Mouse (Mus musculus) intestine, embryonic 15.5 days (tissue): ENCODE measurements around the gene Nt5c. TPM values are rescaled to one million over a fixed set of nuclear protein-coding genes. Genes with fewer than 3 reads are reported as not detected.
A peak's percentile ranks its signal among the peaks of the same experiment; 100 is the strongest.
"Not testable (repeated sequence)": the region's sequence is repeated elsewhere in the genome, so short reads cannot be mapped to it uniquely, and the experiment has no call there.

ENCODE experiments used
- ATAC-seq: fragments of 200-750 bp; cut with Nextera tagmentation; 2 replicates; pipeline ENCODE4 v1.8.0; 2017; ENCODE audit warnings: moderate TSS enrichment, moderate library complexity
- H3K27ac ChIP-seq: fragments of 300-500 bp; sonication (generic); 2 replicates; pipeline ENCODE4 v1.5.1; 2015; ENCODE audit warnings: mild to moderate bottlenecking, inconsistent platforms
- H3K27me3 ChIP-seq: fragments of 300-500 bp; sonication (generic); replicated peaks from 2 replicates; pipeline ENCODE4 v1.6.1; 2015; ENCODE audit warnings: inconsistent platforms
- H3K36me3 ChIP-seq: fragments of 300-500 bp; sonication (generic); 2 replicates; pipeline ENCODE4 v1.6.1; 2015; ENCODE audit warnings: inconsistent platforms
- H3K4me1 ChIP-seq: fragments of 300-500 bp; sonication (generic); replicated peaks from 2 replicates; pipeline ENCODE4 v1.6.1; 2015; ENCODE audit warnings: inconsistent platforms
- H3K4me2 ChIP-seq: fragments of 300-500 bp; sonication (generic); replicated peaks from 2 replicates; pipeline ENCODE4 v1.6.1; 2015; ENCODE audit warnings: mild to moderate bottlenecking, inconsistent platforms
- H3K4me3 ChIP-seq: fragments of 300-500 bp; sonication (generic); replicated peaks from 2 replicates; pipeline ENCODE4 v1.5.1; 2015; ENCODE audit warnings: inconsistent platforms
- H3K9ac ChIP-seq: fragments of 300-500 bp; sonication (generic); 2 replicates; pipeline ENCODE4 v1.6.1; 2015; ENCODE audit warnings: inconsistent platforms
- H3K9me3 ChIP-seq: fragments of 300-500 bp; sonication (generic); 2 replicates; pipeline ENCODE4 v1.6.1; 2016; ENCODE audit warnings: inconsistent platforms
- WGBS: fragments of 180-500 bp; shearing (Covaris S2); methylation state at CpG from one replicate; pipeline ENCODE4 v1.1.7; 2015; 5-methylcytosine and 5-hydroxymethylcytosine counted together
- polyA plus RNA-seq: library from polyadenylated mRNA; unstranded; fragments of >200 nt; fragmentation: Nextera tagmentation; extraction: Ambion mirVana; gene quantifications from 2 replicates; pipeline ENCODE4 v1.2.1, GENCODE M21; 2015

The Nt5c gene
- polyA plus RNA-seq, 1 experiment from 2014 or later, result 143 TPM

DNA sequence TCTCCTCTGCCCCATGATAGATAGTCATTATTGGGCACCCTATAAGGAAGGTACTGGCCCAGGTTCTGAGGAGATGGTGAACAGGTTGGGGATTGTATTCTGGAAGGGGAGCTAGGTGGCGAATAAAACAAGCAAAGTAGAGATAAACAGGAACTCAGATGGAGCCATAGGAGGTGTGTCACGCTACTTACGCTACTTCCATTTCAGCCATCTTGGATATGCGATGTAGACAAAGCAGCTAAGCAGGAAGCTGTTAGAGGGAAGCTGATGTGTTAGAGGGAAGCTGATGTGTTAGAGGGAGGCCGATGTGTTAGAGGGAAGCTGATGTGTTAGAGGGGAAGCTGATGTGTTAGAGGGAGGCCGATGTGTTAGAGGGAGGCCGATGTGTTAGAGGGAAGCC, 14.3 kb downstream of the Nt5c start:
- not testable (repeated sequence) for H3K9me3 ChIP-seq, ATAC-seq, H3K4me3 ChIP-seq, H3K36me3 ChIP-seq, H3K27ac ChIP-seq, H3K9ac ChIP-seq, H3K4me2 ChIP-seq, H3K27me3 ChIP-seq
- 75% methylated on average over 7 of the region's 7 CpGs for WGBS
- H3K4me1 ChIP-seq, result peaks cover 23% of the 10 kb centered on the region

DNA sequence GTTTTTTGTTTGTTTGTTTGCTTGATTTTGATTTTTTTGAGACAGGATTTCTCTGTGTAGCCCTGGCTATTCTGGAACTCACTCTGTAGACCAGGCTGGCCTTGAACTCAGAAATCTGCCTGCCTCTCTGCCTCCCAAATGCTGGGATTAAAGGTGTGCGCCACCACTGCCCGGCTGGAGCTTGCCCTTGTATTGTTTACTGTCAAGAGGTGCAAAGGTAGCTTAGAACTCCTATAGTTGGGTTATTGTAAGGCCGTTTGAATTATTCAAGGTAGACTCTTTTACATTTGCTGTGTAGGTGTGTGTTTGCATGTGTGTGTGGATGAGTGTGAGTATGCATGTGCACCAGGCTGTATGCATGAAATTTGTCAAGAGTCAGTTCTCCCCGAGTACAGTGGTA, 15.0 kb downstream of the Nt5c start:
- H3K27ac ChIP-seq, H3K9ac ChIP-seq, H3K4me3 ChIP-seq, H3K36me3 ChIP-seq, H3K27me3 ChIP-seq, ATAC-seq, H3K9me3 ChIP-seq: not testable (repeated sequence)
- peak overlapping the region; percentile 88 for H3K4me2 ChIP-seq
- WGBS, result 84% methylated on average over 4 of the region's 4 CpGs
- H3K4me1 ChIP-seq, result peaks cover 23% of the 10 kb centered on the region

DNA sequence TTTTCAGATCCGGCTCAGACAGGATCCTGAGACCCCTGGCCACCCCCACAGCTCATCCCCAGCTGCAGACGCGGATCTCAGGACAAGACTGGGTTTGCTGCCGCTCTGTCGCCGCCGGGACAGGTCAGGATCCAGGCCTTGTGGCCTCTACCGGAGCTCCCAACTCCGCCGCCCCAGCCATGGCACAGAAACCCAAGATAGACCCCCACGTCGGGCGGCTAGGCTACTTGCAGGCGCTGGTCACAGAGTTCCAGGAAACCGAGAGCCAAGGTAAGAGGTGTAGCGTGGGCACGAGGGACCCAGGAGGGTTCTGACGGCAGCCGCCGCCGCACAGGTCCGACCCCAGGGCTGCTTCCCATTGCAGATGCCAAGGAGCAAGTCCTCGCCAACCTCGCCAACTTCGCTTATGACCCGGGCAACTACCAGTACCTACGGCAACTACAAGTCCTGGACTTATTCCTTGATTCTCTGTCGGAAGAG, 15.9 kb downstream of the Nt5c start:
- no peaks in the 10 kb centered on the region for H3K36me3 ChIP-seq
- no peaks in the 10 kb centered on the region for H3K27me3 ChIP-seq
- peaks cover 23% of the 10 kb centered on the region for H3K4me1 ChIP-seq
- no peak overlapping the region; the same call in 1 of the 2 replicates for H3K27ac ChIP-seq
- WGBS, result 4% methylated on average over 28 of the region's 28 CpGs
- peak overlapping the region; percentile 88 for H3K4me2 ChIP-seq
- H3K9ac ChIP-seq, result peak overlapping the region; percentile 77
- no peaks in the 10 kb centered on the region for H3K9me3 ChIP-seq
- peak; percentile 57 for ATAC-seq
- H3K4me3 ChIP-seq, result peak overlapping the region; percentile 84

DNA sequence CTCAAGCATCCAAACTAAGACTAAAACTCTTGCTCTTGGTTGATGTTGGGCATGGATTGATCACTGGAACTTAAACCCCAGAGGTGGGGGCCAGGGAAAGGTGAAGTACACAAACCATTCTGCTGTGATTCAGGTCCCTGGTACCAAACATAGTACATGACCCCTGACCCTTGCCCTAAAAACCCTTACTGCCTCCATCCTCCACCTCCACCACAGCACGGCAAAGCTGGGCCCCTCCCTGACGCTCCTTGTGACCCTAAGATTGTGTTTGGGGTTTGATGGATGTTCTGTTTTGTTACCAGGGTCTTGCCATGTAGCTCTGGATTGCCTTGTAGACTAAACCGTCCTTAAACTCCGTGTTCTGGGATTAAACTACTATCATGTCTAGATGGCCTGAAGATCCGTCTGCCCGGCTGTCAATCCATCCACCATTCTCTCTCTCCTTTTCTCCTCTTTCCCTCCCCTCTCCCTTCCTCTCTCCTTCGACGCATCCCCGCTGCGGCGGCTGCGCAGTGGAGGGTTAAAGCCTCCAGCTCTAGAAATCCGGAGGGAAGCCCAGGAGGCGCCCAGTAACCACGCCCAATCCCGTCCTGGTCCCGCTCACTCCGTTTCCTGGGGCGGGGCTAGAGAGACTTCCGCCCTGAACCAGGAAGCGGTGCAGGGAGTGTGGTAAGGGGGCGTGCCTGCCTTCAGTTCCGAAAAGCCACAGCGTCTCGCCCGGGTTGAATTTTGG, 16.5 kb downstream of the Nt5c start, which contains the start of gene Armc7:
Armc7 (plus strand) TSS at position 643 of the 733 bp plus-strand sequence.
- ATAC-seq, result peak; percentile 97

DNA sequence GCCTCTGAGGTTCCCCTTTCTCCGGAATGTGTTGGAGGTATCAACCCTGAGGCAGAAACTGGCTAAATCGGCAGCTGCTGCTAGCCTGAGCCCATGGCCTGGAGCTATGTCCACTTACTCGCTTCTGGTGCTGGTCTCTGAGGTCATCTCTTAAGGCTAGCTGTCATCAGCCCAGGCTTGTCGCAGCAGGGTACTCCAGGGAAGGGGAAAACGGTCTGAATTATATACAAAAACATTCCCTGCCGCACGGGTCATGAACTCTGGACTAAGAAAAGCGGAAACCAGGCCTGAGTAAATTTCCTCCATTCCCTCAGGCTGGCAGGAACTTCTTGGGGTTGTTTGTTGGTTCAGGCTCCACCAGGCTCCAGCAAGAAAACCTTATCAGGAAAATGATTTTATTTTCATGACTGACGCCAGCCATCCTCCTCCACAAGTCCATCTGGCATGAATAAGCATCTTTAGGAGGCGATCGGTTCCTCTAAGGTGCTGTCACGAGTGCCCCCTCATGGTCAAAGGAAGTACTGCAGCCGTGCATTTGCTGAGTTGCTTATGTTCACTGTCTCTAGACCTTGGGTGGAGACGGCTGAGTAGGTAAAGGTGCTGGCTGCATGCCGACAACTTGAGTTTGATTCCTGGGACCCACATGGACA, 17.9 kb downstream of the Nt5c start:
- H3K9me3 ChIP-seq, result no peaks in the 10 kb centered on the region
- peak overlapping the region; percentile 31 for H3K4me2 ChIP-seq
- ATAC-seq, result peak; percentile 35
- peaks cover 23% of the 10 kb centered on the region for H3K4me1 ChIP-seq
- no peak overlapping the region for H3K9ac ChIP-seq
- H3K36me3 ChIP-seq, result no peaks in the 10 kb centered on the region
- 16% methylated on average over 15 of the region's 15 CpGs for whole genome bisulfite sequencing
- peak overlapping the region; percentile 9 for H3K27ac ChIP-seq
- H3K4me3 ChIP-seq, result no peak overlapping the region
- no peaks in the 10 kb centered on the region for H3K27me3 ChIP-seq

More for the DNA sequence above, 16.5 kb downstream of the Nt5c start, which contains the start of gene Armc7:
- Histone ChIP-seq H3K4me3 (peak within 1 kb of the TSS; percentile 84), H3K27me3 (no peaks in the 10 kb centered on the region), H3K36me3 (no peaks in the 10 kb centered on the region), H3K9ac (peak within 1 kb of the TSS; percentile 77), H3K4me1 (peaks cover 23% of the 10 kb centered on the region), H3K27ac (peak within 1 kb of the TSS; percentile 51), H3K9me3 (no peaks in the 10 kb centered on the region), H3K4me2 (peak within 1 kb of the TSS; percentile 88)
- under 1% methylated on average over 26 of the region's 26 CpGs for WGBS

DNA sequence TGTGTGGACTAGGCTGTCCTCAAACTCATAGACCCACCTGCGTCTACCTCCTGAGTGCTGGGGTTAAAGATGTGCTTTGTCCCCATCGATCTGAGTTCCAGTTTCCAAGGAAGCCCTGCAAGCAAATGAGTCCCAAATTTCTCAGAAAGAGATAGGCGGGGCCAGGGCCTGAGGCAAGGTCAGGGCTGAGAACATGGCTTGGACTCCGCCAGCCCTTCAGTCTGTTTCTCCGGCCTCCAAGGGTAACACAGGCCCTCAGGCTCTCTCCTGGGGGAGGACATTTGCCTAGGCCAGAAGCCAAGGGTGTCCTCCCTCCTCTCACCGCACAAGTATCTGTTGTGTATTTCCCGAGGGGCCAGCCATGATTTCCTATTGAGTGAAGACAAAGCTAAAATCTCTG, 19.5 kb downstream of the Nt5c start:
- H3K9ac ChIP-seq, result no peak overlapping the region
- peaks cover 25% of the 10 kb centered on the region for H3K4me1 ChIP-seq
- H3K9me3 ChIP-seq, result no peaks in the 10 kb centered on the region
- H3K27me3 ChIP-seq, result no peaks in the 10 kb centered on the region
- H3K4me3 ChIP-seq, result no peak overlapping the region
- no peak for ATAC-seq
- H3K36me3 ChIP-seq, result no peaks in the 10 kb centered on the region
- 88% methylated on average over 7 of the region's 7 CpGs for WGBS
- H3K4me2 ChIP-seq, result no peak overlapping the region
- no peak overlapping the region for H3K27ac ChIP-seq

DNA sequence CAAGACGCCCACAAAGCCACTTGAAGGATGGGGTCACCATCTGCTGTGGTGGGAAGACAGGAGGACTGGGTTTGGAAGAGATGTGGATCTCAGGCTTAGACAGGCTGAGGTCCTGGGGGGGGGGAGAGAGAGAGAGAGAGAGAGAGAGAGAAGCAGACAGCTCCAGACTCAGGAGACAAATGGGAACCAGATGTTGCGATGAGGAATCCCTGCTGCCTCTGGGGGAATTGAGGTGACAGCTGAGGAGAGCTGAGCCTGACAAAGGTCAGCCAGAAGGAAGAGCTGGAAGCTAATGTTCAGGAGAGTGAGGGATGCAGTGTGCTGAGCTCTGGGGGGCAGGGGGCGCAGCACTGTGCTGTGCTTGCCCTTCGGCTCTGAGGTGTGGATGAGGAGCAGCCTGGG, 24.4 kb downstream of the Nt5c start:
- Histone ChIP-seq H3K4me1 (peaks cover 17% of the 10 kb centered on the region; the same call in 1 of the 2 replicates), H3K36me3 (no peaks in the 10 kb centered on the region), H3K4me2 (no peak overlapping the region), H3K27me3 (no peaks in the 10 kb centered on the region), H3K4me3 (no peak overlapping the region), H3K9ac (no peak overlapping the region), H3K27ac (no peak overlapping the region), H3K9me3 (no peaks in the 10 kb centered on the region)
- ATAC-seq, result no peak
- WGBS, result 32% methylated on average over 4 of the region's 4 CpGs

DNA sequence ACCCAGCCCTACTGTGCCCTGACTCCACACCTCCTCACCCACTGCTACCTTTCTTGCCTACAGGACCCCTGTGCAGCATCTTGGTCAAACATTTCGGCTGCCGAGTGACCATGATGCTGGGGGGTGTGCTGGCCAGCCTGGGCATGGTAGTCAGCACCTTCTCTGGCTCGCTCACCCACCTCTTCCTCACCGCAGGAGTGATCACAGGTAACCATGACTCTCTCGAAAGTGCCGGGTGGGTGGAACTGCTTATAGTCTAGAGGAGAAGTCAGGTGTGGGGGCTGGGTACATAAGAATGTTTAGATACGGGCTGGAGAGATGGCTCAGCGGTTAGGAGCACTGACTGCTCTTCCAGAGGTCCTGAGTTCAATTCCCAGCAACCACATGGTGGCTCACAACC, 26.8 kb downstream of the Nt5c start:
- ATAC-seq, result no peak
- no peaks in the 10 kb centered on the region for H3K27me3 ChIP-seq
- no peak overlapping the region for H3K4me2 ChIP-seq
- H3K4me3 ChIP-seq, result no peak overlapping the region
- H3K4me1 ChIP-seq, result peaks cover 18% of the 10 kb centered on the region; the same call in 1 of the 2 replicates
- H3K27ac ChIP-seq, result no peak overlapping the region
- no peaks in the 10 kb centered on the region for H3K36me3 ChIP-seq
- WGBS, result 83% methylated on average over 8 of the region's 8 CpGs
- H3K9ac ChIP-seq, result no peak overlapping the region
- no peaks in the 10 kb centered on the region for H3K9me3 ChIP-seq

DNA sequence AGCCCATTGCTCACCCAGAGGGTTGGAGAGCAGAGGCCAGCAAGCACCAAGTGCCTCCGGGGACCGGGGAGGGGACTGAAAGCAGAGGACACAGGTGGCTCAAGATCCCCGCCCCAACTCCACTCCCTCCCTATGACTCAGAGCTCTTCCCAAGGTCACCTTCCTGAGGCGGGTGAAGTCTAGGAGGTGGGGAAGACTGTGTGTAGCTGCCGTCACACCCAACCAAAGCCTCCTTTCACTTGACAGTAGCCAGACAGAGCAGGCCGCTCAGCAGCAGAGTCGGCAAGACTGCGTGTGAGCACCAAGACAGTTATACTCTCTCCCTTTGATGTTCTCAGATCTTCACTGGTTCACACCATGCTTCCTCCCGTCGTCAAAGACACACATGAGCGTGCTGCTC, 28.3 kb downstream of the Nt5c start:
- Histone ChIP-seq H3K9ac (no peak overlapping the region), H3K4me1 (peaks cover 22% of the 10 kb centered on the region; the same call in 1 of the 2 replicates), H3K27me3 (no peaks in the 10 kb centered on the region), H3K9me3 (no peaks in the 10 kb centered on the region), H3K27ac (no peak overlapping the region), H3K4me2 (peak overlapping the region; percentile 3; the same call in 1 of the 2 replicates), H3K4me3 (no peak overlapping the region), H3K36me3 (no peaks in the 10 kb centered on the region)
- ATAC-seq, result peak; percentile 85
- WGBS, result 41% methylated on average over 11 of the region's 11 CpGs

DNA sequence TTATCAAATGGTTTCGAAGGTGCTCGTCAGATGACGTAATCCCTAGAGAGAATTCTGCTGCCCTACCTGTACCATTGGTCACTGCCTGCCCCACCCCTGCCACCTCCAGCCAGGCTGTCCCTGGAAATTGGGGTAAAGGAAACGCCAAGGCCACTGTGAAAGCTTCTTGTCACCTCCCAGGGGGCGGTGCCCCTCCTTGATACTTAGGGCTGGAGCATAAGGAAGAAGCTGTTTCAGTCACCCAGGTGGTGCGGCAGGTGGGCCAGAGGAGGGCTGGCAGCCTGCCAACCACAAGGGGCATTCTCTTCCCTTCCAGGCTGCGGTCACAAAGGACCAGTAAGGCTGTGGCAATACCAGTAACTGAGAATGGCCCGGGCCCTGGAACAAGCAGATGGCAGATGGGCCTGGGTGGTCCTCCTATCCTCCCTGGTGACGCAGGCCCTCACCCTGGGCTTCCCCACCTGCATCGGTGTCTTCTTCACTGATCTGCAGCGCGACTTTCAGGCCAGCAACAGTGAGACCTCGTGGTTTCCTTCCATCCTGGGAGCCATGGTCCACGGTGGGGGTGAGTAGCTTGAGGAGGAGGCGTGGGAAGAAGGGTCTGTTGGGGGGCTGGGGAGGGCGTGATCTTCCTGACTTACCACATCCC, 29.3 kb downstream of the Nt5c start, which contains the start of gene Slc16a5:
Slc16a5 (plus strand) TSS at position 232 of the 649 bp plus-strand sequence.
- Histone ChIP-seq H3K4me3 (no peak within 1 kb of the TSS; the same call in 1 of the 2 replicates), H3K4me2 (peak within 1 kb of the TSS; percentile 3; the same call in 1 of the 2 replicates), H3K9me3 (no peaks in the 10 kb centered on the region), H3K4me1 (peaks cover 20% of the 10 kb centered on the region), H3K36me3 (no peaks in the 10 kb centered on the region), H3K27ac (peak within 1 kb of the TSS; percentile 19; the same call in 1 of the 2 replicates), H3K9ac (no peak within 1 kb of the TSS), H3K27me3 (no peaks in the 10 kb centered on the region)
- peak; percentile 61 for ATAC-seq
- 71% methylated on average over 16 of the region's 16 CpGs for WGBS

DNA sequence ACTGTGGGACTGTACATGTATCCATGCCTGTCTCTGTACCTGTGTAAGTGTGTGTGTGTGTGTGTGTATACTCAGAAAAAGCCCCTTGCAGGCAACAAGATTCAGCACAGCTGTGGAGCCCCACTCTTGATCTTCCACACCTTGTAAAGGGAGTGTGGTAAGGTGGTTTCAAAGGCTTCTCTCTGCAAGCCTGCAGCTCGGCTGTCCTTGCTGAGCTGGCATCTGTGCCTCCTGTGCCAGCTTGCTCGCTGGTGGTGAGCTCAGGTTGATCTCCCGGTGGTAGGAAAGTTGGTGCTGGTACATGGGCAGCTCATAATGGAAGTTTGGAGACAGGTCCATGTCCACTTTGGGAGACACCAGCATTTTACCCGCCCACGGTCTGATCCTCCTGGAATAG, 29.8 kb downstream of the Nt5c start:
- no peaks in the 10 kb centered on the region for H3K9me3 ChIP-seq
- no peak for ATAC-seq
- WGBS, result 74% methylated on average over 5 of the region's 5 CpGs
- peaks cover 19% of the 10 kb centered on the region for H3K4me1 ChIP-seq
- H3K27me3 ChIP-seq, result no peaks in the 10 kb centered on the region
- H3K36me3 ChIP-seq, result no peaks in the 10 kb centered on the region
- no peak overlapping the region for H3K9ac ChIP-seq
- H3K27ac ChIP-seq, result no peak overlapping the region
- no peak overlapping the region for H3K4me3 ChIP-seq
- H3K4me2 ChIP-seq, result no peak overlapping the region

DNA sequence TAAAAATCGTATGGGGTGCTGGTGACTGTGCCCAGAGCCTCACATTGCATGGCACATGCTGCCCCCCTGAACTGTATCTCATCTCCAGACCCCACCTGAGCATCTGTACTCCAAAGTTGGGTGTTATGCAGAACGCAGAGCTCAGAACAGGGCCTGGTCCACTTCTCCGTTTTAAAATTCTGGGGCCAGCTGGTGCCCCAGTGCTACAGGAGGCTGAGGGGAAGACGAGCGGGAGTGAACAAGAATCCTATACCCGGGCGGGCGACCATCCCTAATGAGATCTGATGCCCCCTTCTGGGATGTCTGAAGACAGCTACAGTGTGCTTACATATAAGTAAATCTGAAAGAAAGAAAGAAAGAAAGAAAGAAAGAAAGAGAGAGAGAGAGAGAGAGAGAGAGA, 30.7 kb downstream of the Nt5c start:
- Histone ChIP-seq H3K4me1 (peaks cover 26% of the 10 kb centered on the region), H3K9me3 (no peaks in the 10 kb centered on the region), H3K4me2 (no peak overlapping the region), H3K27me3 (no peaks in the 10 kb centered on the region), H3K27ac (no peak overlapping the region), H3K9ac (no peak overlapping the region), H3K36me3 (no peaks in the 10 kb centered on the region), H3K4me3 (no peak overlapping the region)
- 32% methylated on average over 8 of the region's 8 CpGs for WGBS
- no peak for ATAC-seq
